Mouse (Mus musculus) E14TG2a.4 (cell line): ENCODE results near the gene Pou2f1.

Source experiments
- CTCF ChIP-seq: conservative IDR thresholded peaks from 2 replicates; pipeline ENCODE4 v1.5.1; 2014; ENCODE audit warnings: low read length
- NANOG ChIP-seq: IDR thresholded peaks from 2 replicates; pipeline ENCODE4 v1.6.1; 2014; ENCODE audit warnings: borderline replicate concordance, low read length, mixed read lengths

- TF ChIP-seq CTCF (no peak), NANOG (no peak)
Measured at GRCm38 (mm10) chr1:166023981-166024380, 21.5 kb upstream of the Pou2f1 start.
